Mouse (Mus musculus) CH12.LX (cell line): Measurements from ENCODE around the gene S100a13. TPM values are rescaled to one million over a fixed set of nuclear protein-coding genes. Genes with fewer than 3 reads are reported as not detected.

Experiments used
- DNase-seq: peaks from one replicate; pipeline ENCODE4 v3.0.0-alpha.2; 2013; ENCODE audit errors: extremely low read depth
- H3K27ac ChIP-seq: 2 replicates; pipeline ENCODE4 v1.5.1; 2012; ENCODE audit warnings: low read depth, mild to moderate bottlenecking, control low read depth, moderate library complexity; ENCODE audit not compliant: insufficient read depth
- H3K27me3 ChIP-seq: replicated peaks from 2 replicates; pipeline ENCODE3; 2012; ENCODE audit warnings: inconsistent platforms
- H3K36me3 ChIP-seq, 2 experiments: replicated peaks in 1 of 2; 2 replicates each; pipeline versions ENCODE3 to v1.6.1; 2012; ENCODE audit warnings: inconsistent platforms in 1 of 2, low read length in 1 of 2, mild to moderate bottlenecking in 1 of 2, mixed read lengths in 1 of 2, moderate library complexity in 1 of 2; ENCODE audit not compliant: control insufficient read depth in 1 of 2, insufficient read depth in 1 of 2
- H3K4me1 ChIP-seq, 2 experiments: 2 replicates each; pipeline ENCODE4 v1.6.1; 2012; ENCODE audit warnings: inconsistent platforms in 1 of 2, moderate library complexity in 1 of 2; ENCODE audit not compliant: insufficient read depth in 2 of 2, control insufficient read depth in 1 of 2
- H3K4me2 ChIP-seq: 2 replicates; pipeline ENCODE4 v1.6.1; 2012; ENCODE audit warnings: low read depth, mild to moderate bottlenecking, control low read depth; ENCODE audit not compliant: poor library complexity, insufficient read depth, severe bottlenecking
- H3K4me3 ChIP-seq, 3 experiments: fragments of 150-350 bp in 1 of 3; sonication (generic) in 1 of 3; replicated peaks in 1 of 3; 2 replicates each; pipeline versions ENCODE3 to v1.5.1; 2011 to 2012; ENCODE audit warnings: low read depth in 2 of 3, low read length in 2 of 3, mild to moderate bottlenecking in 2 of 3, moderate library complexity in 2 of 3, control low read depth in 1 of 3, improper control_type of control experiment in 1 of 3, inconsistent platforms in 1 of 3, mixed read lengths in 1 of 3; ENCODE audit not compliant: poor library complexity in 1 of 3
- H3K79me2 ChIP-seq: replicated peaks from 2 replicates; pipeline ENCODE4 v1.6.1; 2012; ENCODE audit warnings: mild to moderate bottlenecking, moderate library complexity; ENCODE audit not compliant: control insufficient read depth, poor library complexity, insufficient read depth, severe bottlenecking; ENCODE audit errors: extremely low read depth
- H3K9ac ChIP-seq: 2 replicates; pipeline ENCODE4 v1.6.1; 2012; ENCODE audit warnings: low read depth, mild to moderate bottlenecking, control low read depth, moderate library complexity; ENCODE audit not compliant: insufficient read depth
- H3K9me3 ChIP-seq: replicated peaks from 2 replicates; pipeline ENCODE3; 2012; ENCODE audit warnings: low read length, inconsistent platforms, mixed read lengths
- BHLHE40 ChIP-seq: IDR thresholded peaks from 2 replicates; pipeline ENCODE4 v1.6.1; 2011; ENCODE audit warnings: mild to moderate bottlenecking, low read depth, low read length, improper control_type of control experiment
- CHD1 ChIP-seq: IDR thresholded peaks from 2 replicates; pipeline ENCODE4 v1.6.1; 2012; ENCODE audit warnings: low read depth, low read length, improper control_type of control experiment, inconsistent platforms
- ELF1 ChIP-seq: IDR thresholded peaks from 2 replicates; pipeline ENCODE4 v1.6.1; 2014; ENCODE audit warnings: low read depth, mild to moderate bottlenecking, inconsistent platforms, low read length, improper control_type of control experiment
- EP300 ChIP-seq: IDR thresholded peaks from 2 replicates; pipeline ENCODE4 v1.6.1; 2011; ENCODE audit warnings: low read length, improper control_type of control experiment
- ETS1 ChIP-seq: conservative IDR thresholded peaks from 2 replicates; pipeline ENCODE4 v1.6.1; 2012; ENCODE audit warnings: low read depth, mild to moderate bottlenecking, inconsistent platforms, low read length, improper control_type of control experiment, moderate library complexity
- GABPA ChIP-seq: IDR thresholded peaks from 2 replicates; pipeline ENCODE4 v1.6.1; 2012; ENCODE audit warnings: low read depth, low read length, improper control_type of control experiment, inconsistent platforms; ENCODE audit not compliant: insufficient replicate concordance
- JUN ChIP-seq: IDR thresholded peaks from 2 replicates; pipeline ENCODE4 v1.6.1; 2011; ENCODE audit warnings: low read depth, mild to moderate bottlenecking, low read length, improper control_type of control experiment, moderate library complexity; ENCODE audit not compliant: insufficient read depth
- JUND ChIP-seq: conservative IDR thresholded peaks from 2 replicates; pipeline ENCODE4 v1.6.1; 2011; ENCODE audit warnings: low read depth, low read length, improper control_type of control experiment
- KAT2A ChIP-seq: IDR thresholded peaks from 2 replicates; pipeline ENCODE4 v1.6.1; 2012; ENCODE audit warnings: low read length, improper control_type of control experiment, inconsistent platforms; ENCODE audit not compliant: insufficient replicate concordance
- MEF2A ChIP-seq: IDR thresholded peaks from 2 replicates; pipeline ENCODE4 v1.6.1; 2014; ENCODE audit warnings: low read depth, mild to moderate bottlenecking, inconsistent platforms, low read length, improper control_type of control experiment, borderline replicate concordance
- MXI1 ChIP-seq: IDR thresholded peaks from 2 replicates; pipeline ENCODE4 v1.6.1; 2011; ENCODE audit warnings: mild to moderate bottlenecking, low read depth, low read length, improper control_type of control experiment
- NRF1 ChIP-seq: IDR thresholded peaks from 2 replicates; pipeline ENCODE4 v1.6.1; 2014; ENCODE audit warnings: low read depth, mild to moderate bottlenecking, inconsistent platforms, low read length, improper control_type of control experiment, moderate library complexity
- PAX5 ChIP-seq: IDR thresholded peaks from 2 replicates; pipeline ENCODE4 v1.6.1; 2012; ENCODE audit warnings: low read length, inconsistent platforms, mixed read lengths
- POLR2AphosphoS2 ChIP-seq: IDR thresholded peaks from 2 replicates; pipeline ENCODE4 v1.6.1; 2011; ENCODE audit warnings: low read depth, low read length, improper control_type of control experiment
- SMC3 ChIP-seq: IDR thresholded peaks from 2 replicates; pipeline ENCODE4 v1.6.1; 2011; ENCODE audit warnings: low read depth, low read length, improper control_type of control experiment
- TBP ChIP-seq: conservative IDR thresholded peaks from 2 replicates; pipeline ENCODE4 v1.6.1; 2011; ENCODE audit warnings: low read depth, low read length, improper control_type of control experiment
- TCF12 ChIP-seq: IDR thresholded peaks from 2 replicates; pipeline ENCODE4 v1.6.1; 2014; ENCODE audit warnings: low read depth, mild to moderate bottlenecking, inconsistent platforms, low read length, improper control_type of control experiment
- UBTF ChIP-seq: IDR thresholded peaks from 2 replicates; pipeline ENCODE4 v1.6.1; 2012; ENCODE audit warnings: low read depth, mild to moderate bottlenecking, inconsistent platforms, low read length, improper control_type of control experiment, moderate library complexity
- ZKSCAN1 ChIP-seq: IDR thresholded peaks from 2 replicates; pipeline ENCODE4 v1.6.1; 2012; ENCODE audit warnings: low read depth, inconsistent platforms, low read length, improper control_type of control experiment, borderline replicate concordance
- ZMIZ1 ChIP-seq: IDR thresholded peaks from 2 replicates; pipeline ENCODE4 v1.6.1; 2012; ENCODE audit warnings: low read depth, mild to moderate bottlenecking, inconsistent platforms, low read length, improper control_type of control experiment
- ZNF384 ChIP-seq: IDR thresholded peaks from 2 replicates; pipeline ENCODE4 v1.6.1; 2012; ENCODE audit warnings: low read depth, low read length, improper control_type of control experiment, inconsistent platforms
- dilution Hi-C: fragments of 300-500 bp; cut with MboI; formaldehyde crosslinking; loops from 2 replicates; pipeline ENCODE4 v1.14.3; 2020; ENCODE audit warnings: low sequenced_read_pairs; ENCODE audit not compliant: extremely low pct_unique_long_range_greater_than_20kb, extremely low pct_ligation_motif_present
- in situ Hi-C: fragments of 300-500 bp; cut with MboI; formaldehyde crosslinking; loops from 3 replicates; pipeline ENCODE4 v1.14.3; 2019; ENCODE audit warnings: low sequenced_read_pairs, low pct_ligation_motif_present, low pct_unique_long_range_greater_than_20kb, mixed read lengths
- polyA plus RNA-seq: library from polyadenylated mRNA; unstranded; fragments of >175 nt; gene quantifications from 2 replicates; pipeline ENCODE4 v1.2.1, GENCODE M21; 2012; ENCODE audit warnings: low read depth; ENCODE audit not compliant: insufficient read length
- total RNA-seq, 2 experiments: library from RNA; depleted of rRNA; stranded (reverse); fragments of 300-350 nt in 1 of 2; fragments of >200 nt in 1 of 2; gene quantifications; 2 replicates each; pipeline ENCODE4 v1.2.3; 2012 to 2014

The S100a13 gene
- total and polyA plus RNA-seq, 3 experiments: 19.3 to 41.6 (median 35.5) TPM

DNA sequence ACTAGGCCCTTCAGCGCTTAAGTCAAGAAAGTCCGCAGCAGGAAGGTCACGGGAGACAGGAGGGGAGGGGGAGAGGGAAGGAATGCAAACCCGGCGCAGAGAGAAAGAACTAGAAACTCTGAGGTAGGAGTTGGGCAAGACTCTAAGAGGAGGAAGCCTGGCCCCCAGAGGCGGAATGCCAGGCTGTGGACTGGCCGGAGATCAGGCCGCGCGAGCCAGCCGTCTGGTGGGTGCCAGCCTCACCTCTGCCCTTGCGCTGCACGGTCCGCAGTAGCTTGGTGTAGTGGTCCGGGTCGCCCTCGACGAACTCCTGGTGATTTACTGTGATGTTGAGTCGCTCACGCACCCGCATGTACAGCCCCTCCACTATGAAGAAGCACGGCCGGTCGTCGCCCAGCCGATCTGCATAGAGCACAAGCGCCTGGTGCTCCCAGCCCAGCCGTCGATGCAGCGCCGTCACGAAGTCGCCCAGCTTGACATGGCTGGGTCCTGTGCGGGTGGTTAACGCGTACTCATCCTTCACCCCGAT is 49.6 kb upstream of the S100a13 start:
- no peak overlapping the region for H3K27ac ChIP-seq
- H3K4me1 ChIP-seq: peaks cover 4 to 7% of the 10 kb centered on the region in 2 experiments; a peak in 2 of 4 replicates
- in situ Hi-C loops (loop anchor here (5.0 kb wide), 1 partner anchor 47 kb away; no protein-coding TSS in a partner anchor), dilution Hi-C loops (no loop called here)
- peaks cover 25% of the 10 kb centered on the region for H3K27me3 ChIP-seq
- no peaks in the 10 kb centered on the region for H3K79me2 ChIP-seq
- H3K4me3 ChIP-seq: no peak overlapping the region
- H3K36me3 ChIP-seq: no peaks in the 10 kb centered on the region
- TF ChIP-seq ZMIZ1 (no peak), GABPA (no peak), ZKSCAN1 (no peak), KAT2A (no peak), TCF12 (no peak), ZNF384 (no peak), MEF2A (no peak), POLR2AphosphoS2 (no peak), EP300 (no peak), MXI1 (no peak), JUN (no peak), ELF1 (no peak), PAX5 (no peak), BHLHE40 (no peak)
- DNase-seq: no peak
- H3K9ac ChIP-seq: no peak overlapping the region
- H3K9me3 ChIP-seq: peaks cover 11% of the 10 kb centered on the region
- H3K4me2 ChIP-seq: no peak overlapping the region

DNA sequence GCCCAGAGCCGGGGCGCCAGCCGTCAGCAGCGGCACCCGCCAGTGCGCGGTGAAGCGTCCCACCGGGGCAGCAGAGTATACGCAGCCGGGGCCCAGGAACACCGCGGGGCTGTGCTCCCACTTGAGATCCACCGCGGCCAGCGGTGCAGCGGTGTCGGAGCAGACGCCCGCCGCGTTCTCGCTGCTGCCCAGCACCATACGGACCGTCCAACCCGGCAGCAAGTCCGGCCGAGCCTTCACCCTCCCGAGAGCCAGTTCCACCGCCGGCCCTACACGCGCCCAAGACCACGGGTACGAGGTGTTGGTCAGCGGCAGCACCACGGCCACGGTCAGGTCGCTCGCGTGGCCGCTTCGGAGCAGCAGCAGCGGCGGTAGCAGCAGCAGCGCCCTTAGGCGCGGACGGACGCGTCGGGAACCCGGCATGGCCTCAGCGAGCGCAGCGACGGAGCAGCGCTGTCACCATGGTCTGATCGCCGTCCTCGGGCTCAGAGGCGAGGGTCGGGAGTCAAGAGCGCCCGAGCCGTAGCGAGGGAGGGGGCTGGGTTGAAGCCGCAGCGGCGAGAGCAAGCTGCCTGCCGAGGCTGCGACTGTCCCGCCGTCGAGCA is 49.1 kb upstream of the S100a13 start:
- no peaks in the 10 kb centered on the region for H3K79me2 ChIP-seq
- TF ChIP-seq CHD1 (no peak), BHLHE40 (no peak), UBTF (no peak), SMC3 (no peak), PAX5 (no peak), NRF1 (no peak), JUND (no peak), JUN (no peak), KAT2A (no peak), GABPA (no peak), TBP (no peak), ETS1 (no peak)
- H3K4me1 ChIP-seq: peaks cover 4 to 7% of the 10 kb centered on the region in 2 experiments; a peak in 2 of 4 replicates
- H3K36me3 ChIP-seq: no peaks in the 10 kb centered on the region
- no peak overlapping the region; the same call in 1 of the 2 replicates for H3K27ac ChIP-seq
- DNase-seq: no peak
- H3K4me3 ChIP-seq: peak overlapping the region in 1 of 3 experiments; percentile 8
- no peak overlapping the region for H3K9ac ChIP-seq
- dilution Hi-C loops (no loop called here), in situ Hi-C loops (loop anchor here (5.0 kb wide), 1 partner anchor 48 kb away; no protein-coding TSS in a partner anchor)
- peaks cover 11% of the 10 kb centered on the region for H3K9me3 ChIP-seq
- peak overlapping the region; percentile 98; the same call in 1 of the 2 replicates for H3K4me2 ChIP-seq
- H3K27me3 ChIP-seq: peaks cover 25% of the 10 kb centered on the region
